Mouse (Mus musculus) brain, embryonic 14.5 days (tissue): ENCODE data around the gene Alyref2.

ENCODE experiments used
- CTCF ChIP-seq: fragments of 200-500 bp; IDR thresholded peaks from 2 replicates; pipeline ENCODE4 v1.5.1; 2012; ENCODE audit warnings: inconsistent platforms, mild to moderate bottlenecking, moderate library complexity, borderline replicate concordance; ENCODE audit not compliant: insufficient read depth, insufficient read length; ENCODE audit errors: extremely low read depth
- POLR2A ChIP-seq: fragments of 200-500 bp; IDR thresholded peaks from 2 replicates; pipeline ENCODE4 v1.6.1; 2012; ENCODE audit warnings: mild to moderate bottlenecking, inconsistent platforms, borderline replicate concordance; ENCODE audit not compliant: poor library complexity, insufficient read depth, insufficient read length, severe bottlenecking; ENCODE audit errors: extremely low read depth

DNA sequence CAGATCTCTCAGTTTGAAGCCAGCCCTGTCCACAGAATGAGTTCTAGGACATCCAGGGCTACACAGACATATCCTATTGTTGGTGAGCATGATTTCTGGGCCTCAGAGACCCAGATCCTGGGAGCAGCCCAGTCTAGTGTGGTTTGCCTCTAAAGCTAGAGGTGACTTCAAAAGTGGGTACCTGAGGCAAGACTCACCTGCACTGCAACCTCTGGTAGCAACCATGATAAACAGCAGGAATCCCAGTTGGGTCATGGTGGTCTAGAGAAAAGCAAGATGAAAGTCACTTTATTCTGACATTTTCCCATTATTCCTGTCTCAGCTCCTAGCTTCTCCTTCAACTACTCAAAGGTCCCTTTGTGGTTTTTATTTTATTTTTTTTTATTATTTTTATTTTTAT is 31.3 kb downstream of the Alyref2 start:
- TF ChIP-seq CTCF = no peak
- TF ChIP-seq POLR2A = no peak
